Mouse (Mus musculus): Measurements from ENCODE around the gene Cgas.
A peak's percentile ranks its signal among the peaks of the same experiment; 100 is the strongest.
"Not testable (repeated sequence)": the region's sequence is repeated elsewhere in the genome, so short reads cannot be mapped to it uniquely, and the experiment has no call there.

Gene Cgas

GRCm38 (mm10) chr9:78442579-78443392 lies at the start of gene Cgas:
Gene Cgas (minus strand): TSS chr9:78443237.
- peak; percentile 67 to 79 for DNase-seq

GRCm38 (mm10) chr9:78492254-78492653 lies 49.2 kb upstream of the Cgas start:
- no peak for DNase-seq

GRCm38 (mm10) chr9:78491169-78491568 lies 48.1 kb upstream of the Cgas start:
- no peak for DNase-seq

- peak; percentile 78 to 86 for DNase-seq
These were observed 45.9 kb upstream of the Cgas start, which contains the start of gene Eef1a1 for GRCm38 (mm10) chr9:78488890-78489420. Gene Eef1a1 (minus strand): TSS chr9:78489151.

GRCm38 (mm10) chr9:78488021-78488420 lies 45.0 kb upstream of the Cgas start:
- not testable (repeated sequence) for DNase-seq

GRCm38 (mm10) chr9:78484660-78485059 lies 41.6 kb upstream of the Cgas start:
- DNase-seq, result no peak

GRCm38 (mm10) chr9:78482386-78482785 lies 39.3 kb upstream of the Cgas start:
- no peak for DNase-seq

- peak; percentile 94 to 98 for DNase-seq
These were observed 38.6 kb upstream of the Cgas start for GRCm38 (mm10) chr9:78481423-78482331.

GRCm38 (mm10) chr9:78480706-78481358 lies 37.8 kb upstream of the Cgas start:
- peak; percentile 89 to 93 for DNase-seq

- DNase-seq, result not testable (repeated sequence)
These were observed 37.2 kb upstream of the Cgas start for GRCm38 (mm10) chr9:78480227-78480626.

- not testable (repeated sequence) for DNase-seq
These were observed 36.3 kb upstream of the Cgas start for GRCm38 (mm10) chr9:78479308-78479707.

GRCm38 (mm10) chr9:78478009-78478605 lies 35.1 kb upstream of the Cgas start:
- DNase-seq, result not testable (repeated sequence)

GRCm38 (mm10) chr9:78477021-78477551 lies 34.0 kb upstream of the Cgas start:
- no peak for DNase-seq

GRCm38 (mm10) chr9:78476531-78477020 lies 33.5 kb upstream of the Cgas start:
- no peak for DNase-seq

GRCm38 (mm10) chr9:78475873-78476272 lies 32.8 kb upstream of the Cgas start:
- DNase-seq, result no peak

- DNase-seq, result no peak
These were observed 32.3 kb upstream of the Cgas start for GRCm38 (mm10) chr9:78475383-78475780.

- DNase-seq, result no peak
These were observed 31.8 kb upstream of the Cgas start for GRCm38 (mm10) chr9:78474771-78475382.

GRCm38 (mm10) chr9:78474270-78474669 lies 31.2 kb upstream of the Cgas start:
- no peak for DNase-seq

- no peak for DNase-seq
These were observed 30.6 kb upstream of the Cgas start for GRCm38 (mm10) chr9:78473588-78473987.

- DNase-seq, result no peak
These were observed 22.7 kb upstream of the Cgas start for GRCm38 (mm10) chr9:78465725-78466124.

- no peak for DNase-seq
These were observed 20.3 kb upstream of the Cgas start for GRCm38 (mm10) chr9:78463337-78463736.
